Mouse (Mus musculus) layer of hippocampus, adult 9-11 months (tissue): ENCODE measurements around the gene Nsf.

Source experiments
- DNase-seq: peaks from one replicate; pipeline ENCODE4 v3.0.0; 2022

The Nsf gene

DNA sequence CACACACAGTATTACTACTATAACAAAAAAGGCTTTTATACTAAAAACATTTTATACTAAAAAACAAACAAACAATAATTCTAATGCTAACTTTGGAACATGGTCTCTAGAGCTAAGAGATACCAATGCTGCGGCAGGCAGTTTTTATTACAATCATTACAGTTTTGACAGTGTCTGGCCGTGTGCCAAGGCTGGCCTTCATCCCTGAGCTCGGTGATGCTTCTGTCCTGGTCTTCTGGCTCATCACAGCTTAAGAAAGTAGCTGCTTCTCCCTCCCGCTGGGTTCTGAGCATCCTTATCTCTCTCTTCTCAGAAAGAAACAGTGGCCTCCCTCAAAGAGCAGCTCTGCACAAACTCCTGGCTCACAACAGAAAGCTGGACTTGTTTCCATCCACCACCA lies 123.9 kb downstream of the Nsf start:
- no peak for DNase-seq

DNA sequence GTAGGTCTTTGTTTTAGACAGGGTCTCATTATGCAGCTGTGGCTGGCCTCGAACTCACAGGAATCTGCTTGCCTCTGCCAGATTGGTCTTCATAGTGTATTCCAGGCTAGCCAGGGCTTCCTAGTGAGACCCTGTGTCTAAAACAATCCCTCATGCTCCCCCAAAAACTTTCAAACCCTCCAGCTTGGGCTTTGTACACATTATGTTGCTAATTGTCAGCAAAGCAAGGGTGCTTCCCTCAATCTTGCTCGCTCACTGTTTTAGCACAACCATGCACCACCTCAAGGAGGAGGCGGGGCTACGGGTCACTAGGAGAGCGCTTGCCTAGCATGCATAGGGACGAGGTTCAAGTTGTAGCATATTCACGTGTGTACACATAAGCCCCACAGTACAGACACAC lies 125.0 kb downstream of the Nsf start:
- DNase-seq: no peak

DNA sequence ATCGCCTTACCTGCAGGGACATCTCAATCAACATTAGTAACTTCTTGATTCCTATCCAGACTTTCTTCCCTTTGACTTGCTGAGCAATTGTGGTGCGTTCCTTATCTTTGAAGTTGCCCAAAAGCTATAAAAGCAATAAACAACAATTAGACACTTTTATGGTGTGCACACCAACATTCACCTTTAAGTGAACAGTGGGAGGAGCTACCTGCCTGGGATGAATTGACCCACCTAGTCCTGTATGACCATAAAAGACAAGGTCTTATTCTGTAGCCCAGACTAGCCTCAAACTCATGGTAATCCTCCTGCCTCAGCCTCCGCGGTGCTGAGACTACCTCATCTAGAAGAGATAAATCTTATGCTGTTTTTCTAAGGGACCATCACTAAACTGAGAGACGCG lies 126.7 kb downstream of the Nsf start:
- DNase-seq: no peak

DNA sequence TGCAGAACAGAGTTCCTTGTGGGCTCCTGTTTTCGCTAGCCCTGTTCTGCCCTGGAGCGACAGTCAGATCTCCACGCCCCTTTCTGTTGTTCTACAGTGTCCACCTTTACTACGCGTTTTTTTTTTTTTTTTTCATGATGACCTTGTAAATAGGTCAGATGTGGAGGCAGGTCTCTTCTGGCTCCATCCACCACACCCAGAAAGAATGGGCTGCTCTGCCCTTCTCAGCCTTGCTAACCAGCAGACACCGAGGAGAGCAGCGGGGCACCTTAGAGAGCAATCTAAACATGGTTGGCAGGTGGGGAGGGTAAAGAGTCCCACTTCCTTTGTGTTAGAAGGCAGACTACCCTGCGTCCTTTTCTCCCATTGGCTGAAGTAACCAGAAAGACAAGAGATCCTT lies 137.1 kb downstream of the Nsf start:
- no peak for DNase-seq

DNA sequence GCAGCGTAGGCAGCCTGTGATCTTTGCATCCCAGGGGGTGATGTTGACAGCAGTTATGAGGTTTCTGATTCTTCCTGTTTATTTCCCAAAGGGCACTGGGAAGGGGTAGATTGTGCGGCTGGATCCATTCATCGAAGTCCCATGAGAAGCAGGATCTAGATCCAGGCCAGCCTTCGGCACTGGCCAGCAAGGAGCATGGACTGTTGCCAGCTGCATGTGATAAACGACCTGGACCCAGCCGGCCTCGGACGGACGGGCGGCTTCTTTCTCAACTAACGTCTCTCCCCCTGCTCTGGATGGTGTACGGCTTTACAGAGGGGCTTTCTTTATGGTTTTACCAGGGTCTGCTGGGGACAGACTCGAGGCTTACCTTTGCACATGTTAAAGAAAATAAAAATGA lies 137.9 kb downstream of the Nsf start:
- DNase-seq: no peak

DNA sequence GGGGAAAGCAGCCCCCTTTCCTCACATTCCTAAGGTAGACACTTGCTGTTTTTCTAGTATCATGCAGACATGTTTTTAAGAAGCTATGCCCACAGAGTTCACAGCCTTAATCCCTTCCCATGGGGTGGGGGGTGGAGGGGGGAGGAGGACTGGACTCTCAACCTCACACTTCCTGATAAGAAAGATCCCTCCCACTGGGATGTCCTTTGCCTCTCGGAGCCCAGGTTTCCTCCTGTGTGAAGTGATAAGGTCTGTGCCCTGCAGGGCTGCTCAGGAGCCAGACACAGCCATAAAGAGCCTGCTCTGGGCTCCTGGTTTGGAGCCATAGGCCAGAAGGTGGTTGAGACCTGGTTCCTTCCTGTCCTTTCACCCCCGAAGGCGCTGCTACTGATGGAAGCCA lies 139.0 kb downstream of the Nsf start:
- no peak for DNase-seq

DNA sequence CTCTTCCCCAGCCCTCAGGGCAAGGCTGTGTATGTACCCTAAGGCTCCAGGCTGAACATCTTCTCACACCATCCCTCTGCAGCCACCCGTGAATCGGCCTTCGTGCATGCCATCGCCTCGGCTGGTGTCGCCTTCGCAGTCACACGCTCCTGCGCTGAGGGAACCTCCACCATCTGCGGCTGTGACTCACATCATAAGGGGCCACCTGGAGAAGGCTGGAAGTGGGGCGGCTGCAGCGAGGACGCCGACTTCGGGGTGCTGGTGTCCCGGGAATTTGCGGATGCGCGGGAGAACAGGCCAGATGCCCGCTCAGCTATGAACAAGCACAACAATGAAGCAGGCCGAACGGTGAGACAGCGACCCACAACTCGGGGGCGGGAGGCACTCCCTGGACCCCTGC lies 142.6 kb downstream of the Nsf start:
- DNase-seq: peak; percentile 42

DNA sequence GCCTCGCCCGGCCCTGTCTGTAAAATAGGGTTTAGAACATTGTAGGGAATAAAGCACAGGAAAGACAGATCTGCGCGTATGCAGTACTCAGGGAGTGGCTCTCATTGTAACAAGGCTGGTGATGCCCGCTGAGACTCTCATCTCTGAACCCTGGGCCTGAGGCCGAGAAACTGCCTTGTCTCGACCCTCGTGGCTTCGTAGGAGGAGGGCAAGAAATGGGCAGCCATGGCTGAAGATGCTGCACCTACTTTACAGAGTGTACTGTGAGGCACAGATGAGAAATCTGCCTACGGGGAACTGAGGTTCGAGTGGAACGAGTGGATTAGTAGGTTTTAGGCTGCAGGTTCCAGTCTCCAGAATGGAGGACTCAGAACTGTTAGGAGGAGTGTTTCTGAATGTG lies 143.2 kb downstream of the Nsf start:
- DNase-seq: no peak

DNA sequence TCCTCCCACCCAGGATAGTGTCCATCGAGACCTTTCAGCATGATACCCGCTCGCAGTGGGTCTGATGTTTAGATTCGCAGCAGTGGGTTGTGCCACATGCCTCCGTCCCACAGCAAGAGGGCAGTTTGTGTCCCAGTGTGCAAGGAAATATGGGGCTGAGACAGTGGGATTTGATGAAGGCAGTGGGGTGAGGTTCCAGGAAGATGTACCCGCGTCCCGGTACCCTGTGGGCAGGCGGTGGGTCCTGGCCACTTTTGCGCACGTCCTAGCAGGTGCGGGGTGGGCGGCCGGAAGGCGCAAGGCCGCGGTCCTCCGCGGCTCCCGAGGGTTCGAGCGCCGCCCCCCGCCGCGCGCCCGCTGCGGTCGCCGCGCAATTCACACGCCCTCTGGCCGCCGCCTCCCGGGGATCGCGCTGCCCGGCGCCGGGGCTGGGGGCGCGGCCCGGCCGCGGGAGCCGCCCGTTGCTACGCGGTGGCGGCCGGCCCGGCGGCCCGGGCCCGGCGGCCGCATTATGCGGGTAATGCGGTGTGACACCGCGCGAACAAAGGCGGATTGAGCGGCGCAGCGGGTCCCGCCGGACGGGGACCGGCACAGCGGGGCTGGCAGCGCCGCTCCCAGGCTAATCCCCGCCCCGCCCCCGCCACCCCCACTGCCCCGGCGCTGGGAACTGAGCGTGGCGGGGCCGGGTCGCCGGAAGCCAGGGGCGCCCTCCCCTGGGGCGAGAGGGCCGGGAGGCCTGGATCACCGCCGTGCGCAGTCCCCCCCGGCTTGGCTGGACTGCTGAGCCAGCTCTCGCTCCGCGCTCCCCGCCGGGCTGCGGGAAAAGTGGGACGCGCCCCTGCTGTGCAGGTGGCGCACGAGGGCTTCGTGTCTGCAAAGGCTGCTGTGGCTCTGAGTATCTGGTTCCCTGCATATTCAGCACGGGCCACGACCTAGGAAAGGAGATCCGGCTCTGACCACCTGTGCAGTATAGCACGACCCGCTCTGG lies 144.0 kb downstream of the Nsf start:
- no peak for DNase-seq

DNA sequence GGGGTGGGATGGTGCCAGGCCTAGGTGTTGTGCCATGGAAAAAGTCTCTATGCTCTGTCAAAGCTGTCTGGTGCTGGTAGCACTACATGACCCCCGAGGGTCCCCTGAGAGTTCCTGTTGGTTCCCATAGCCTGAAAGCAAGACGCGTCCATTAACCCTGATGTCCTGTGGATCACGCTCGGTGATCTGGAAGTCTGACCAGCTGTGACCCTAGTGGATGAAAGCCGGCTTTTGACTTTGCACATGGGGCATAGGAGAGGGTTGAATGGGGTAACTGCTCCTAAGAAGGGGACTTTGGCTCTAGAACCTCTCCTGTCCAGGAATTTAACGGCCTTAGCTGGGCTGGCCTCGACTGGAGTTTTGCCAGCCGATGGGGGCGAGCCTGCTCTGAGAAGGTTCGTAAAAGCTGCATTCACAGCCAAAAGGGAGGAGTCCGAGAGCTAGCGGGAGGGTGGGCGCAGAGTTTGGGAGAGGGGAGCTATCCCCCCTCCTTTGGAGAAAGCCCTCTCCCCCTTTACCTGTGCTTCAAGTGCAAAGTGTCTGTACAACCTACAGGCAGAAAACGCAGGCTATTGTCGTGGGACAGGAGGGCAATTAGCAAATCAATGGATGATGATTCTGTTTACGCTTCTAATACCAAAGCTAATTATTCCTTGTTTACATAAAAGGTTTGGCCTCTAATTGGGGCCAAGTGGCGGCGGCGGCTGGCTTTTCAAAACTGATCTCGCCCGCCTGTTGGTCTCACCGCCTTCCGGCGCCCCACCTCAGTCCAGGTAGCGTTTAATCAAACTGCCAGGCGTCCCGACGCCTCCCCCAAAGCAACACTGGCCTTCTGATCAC lies 144.9 kb downstream of the Nsf start:
- no peak for DNase-seq

DNA sequence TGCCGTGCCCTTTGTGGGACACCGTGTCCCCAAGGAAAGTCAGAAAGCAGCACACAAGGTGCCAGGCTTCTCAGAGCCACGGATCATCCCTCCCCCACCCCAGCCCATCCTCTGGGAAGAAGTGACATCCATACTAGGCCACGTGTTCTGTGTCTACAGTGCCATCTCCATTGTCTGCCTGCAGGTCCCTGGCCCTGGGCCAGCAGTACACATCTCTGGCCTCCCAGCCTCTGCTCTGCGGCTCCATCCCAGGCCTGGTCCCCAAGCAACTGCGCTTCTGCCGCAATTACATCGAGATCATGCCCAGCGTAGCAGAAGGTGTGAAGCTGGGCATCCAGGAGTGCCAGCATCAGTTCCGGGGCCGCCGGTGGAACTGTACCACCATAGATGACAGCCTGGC lies 145.9 kb downstream of the Nsf start:
- DNase-seq: peak; percentile 64

DNA sequence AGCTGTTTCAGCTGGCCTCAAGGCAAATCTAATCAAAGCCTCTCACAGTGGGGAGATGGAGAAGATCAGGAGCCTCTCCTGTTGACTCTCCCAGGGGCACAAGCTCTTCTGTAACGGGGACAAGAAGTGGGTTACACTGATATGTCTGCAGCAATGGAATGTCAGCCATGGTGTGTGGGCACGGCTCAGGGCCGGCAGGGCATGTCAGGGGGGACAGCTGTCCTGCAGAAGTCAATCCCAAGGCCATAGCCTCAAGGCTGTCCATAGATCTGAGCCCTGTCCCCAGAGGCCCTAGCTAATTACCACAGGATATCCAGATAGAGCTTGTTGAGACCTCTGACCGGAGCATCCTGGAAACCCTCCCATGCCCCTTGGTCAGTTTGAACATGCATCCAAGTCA lies 149.1 kb downstream of the Nsf start:
- no peak for DNase-seq

DNA sequence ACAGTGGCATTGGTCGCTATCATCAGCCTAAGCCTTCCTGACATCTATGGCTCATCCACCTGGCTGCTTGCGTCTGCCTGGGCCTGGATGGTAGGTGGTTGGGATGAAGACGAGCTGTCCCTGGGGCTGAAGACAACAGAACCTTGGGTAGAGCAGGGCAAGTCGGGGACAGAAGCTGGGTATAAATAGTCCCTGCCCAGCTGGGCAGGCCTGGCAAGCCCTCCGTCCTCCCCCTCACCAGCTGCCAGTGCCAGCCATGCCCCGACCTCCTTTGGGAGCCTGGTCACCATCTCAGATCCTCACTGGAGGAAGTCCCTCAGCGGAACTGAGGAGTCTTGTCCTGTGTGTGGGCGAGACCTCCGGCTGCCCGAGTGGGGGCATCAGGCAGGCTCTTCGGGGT lies 149.7 kb downstream of the Nsf start:
- no peak for DNase-seq

DNA sequence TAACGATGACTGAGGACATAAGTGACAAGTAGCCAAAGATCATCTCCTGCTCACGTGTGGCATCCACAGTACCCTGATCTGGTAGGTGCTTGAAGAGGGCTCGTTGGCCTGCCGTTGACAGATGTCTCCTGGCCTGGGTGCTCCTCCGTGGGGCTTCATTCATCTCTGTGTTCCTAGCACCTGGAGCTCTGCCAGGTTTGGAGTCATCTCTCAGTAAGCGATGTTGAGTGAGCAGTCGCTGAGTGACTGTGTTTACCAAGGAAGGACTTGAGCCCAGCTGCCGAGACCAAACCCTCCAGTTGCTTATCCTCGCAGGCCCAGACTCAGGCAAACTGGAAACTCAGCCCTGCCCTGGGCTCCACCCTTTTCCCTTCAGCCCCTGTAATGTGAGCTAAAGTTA lies 152.7 kb downstream of the Nsf start:
- DNase-seq: no peak

DNA sequence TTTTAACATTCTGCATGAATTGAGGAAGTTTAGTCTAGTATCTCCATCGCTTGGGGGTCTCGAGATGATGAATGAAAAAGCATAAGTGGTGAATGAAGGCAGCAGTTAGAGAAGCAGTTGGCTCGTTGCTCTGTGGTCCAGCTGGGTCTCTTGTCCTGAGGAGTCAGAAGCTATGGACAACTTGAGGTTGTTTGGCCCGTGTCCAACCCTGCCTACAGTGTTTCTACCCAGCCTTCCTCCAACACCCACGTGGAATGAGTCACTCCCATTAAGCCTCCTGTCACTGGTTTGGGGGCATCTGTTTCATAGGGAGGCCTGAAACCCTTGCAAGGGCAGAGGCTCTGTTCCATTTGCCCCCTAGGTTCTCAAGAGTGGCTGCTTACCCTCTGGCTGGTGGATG lies 163.9 kb downstream of the Nsf start:
- DNase-seq: no peak

DNA sequence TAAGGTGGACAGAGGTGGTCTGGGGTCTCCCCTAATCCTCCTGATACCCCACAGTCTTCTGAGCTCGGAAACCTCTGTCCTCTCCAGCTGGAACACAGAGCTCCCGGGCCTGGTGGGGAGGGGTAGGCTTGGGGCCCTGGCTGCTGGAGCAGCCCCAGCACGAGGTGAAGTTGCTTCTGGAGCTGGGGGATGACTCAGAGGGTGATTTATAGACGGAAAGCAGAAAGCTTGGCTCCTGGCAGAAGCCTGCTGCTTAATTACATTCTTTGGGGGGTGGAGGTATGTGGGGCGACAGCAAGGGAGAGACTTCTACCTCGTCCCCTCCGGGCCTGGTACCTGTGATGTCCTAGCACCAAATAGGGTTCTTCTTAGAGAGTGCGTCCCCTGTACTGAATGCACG lies 173.7 kb downstream of the Nsf start:
- DNase-seq: no peak

DNA sequence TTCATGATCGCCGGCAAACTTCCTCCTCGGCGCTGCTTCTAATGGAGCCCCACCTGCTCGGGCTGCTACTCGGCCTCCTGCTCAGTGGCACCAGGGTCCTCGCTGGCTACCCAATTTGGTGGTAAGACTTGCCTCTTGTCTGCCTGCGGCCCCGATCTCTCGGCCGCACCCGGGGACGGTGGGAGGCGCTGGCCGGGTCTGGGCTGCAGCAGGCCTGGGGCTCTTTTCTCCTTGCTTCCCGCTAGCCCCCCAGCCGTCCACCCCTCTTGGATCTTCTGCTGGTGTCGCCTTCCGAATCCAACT lies 179.7 kb downstream of the Nsf start:
- DNase-seq: no peak

DNA sequence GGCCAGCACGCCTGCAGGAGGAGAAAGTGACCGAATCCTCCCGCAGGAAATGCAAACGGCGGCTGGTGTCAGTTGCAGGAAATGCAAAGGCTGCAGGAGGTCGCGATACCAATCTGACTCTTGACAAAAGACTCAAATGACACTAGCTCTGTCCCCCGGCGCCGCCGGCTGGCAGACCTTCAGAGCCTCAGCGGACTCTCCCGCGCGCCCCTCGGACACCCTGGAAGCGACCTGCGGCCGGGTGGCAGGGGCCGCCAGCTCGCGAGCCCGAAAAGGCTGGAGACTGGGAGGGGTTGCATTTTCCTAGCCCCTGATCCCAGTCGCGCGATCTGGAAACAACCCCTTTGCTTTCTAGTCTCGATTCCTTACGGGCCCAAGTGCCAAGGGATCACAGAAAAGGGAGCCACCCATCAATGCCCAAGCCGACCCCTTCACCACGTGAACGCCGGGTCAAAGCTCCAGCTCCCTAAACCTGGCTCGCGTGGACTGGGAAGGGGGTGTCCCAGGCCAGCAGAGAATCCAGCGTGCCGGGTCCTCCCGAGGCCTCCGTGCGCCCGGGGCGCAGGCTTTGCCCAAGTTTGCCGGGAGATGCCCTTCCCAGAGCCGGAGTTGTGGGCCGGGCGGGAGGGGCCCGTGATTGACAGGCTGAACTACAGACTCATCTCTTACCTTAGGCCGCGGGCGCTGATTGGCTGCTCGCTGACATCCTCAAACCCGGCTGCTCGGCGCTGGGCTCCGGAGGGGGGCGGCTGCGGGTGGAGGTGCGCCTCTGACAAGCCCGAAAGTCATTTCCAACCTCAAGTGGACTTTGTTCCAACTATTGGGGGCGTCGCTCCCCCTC lies 180.2 kb downstream of the Nsf start, which contains the start of gene Wnt3:
Gene Wnt3 (plus strand): TSS at position 764 of the 841 bp plus-strand sequence.
- no peak for DNase-seq

DNA sequence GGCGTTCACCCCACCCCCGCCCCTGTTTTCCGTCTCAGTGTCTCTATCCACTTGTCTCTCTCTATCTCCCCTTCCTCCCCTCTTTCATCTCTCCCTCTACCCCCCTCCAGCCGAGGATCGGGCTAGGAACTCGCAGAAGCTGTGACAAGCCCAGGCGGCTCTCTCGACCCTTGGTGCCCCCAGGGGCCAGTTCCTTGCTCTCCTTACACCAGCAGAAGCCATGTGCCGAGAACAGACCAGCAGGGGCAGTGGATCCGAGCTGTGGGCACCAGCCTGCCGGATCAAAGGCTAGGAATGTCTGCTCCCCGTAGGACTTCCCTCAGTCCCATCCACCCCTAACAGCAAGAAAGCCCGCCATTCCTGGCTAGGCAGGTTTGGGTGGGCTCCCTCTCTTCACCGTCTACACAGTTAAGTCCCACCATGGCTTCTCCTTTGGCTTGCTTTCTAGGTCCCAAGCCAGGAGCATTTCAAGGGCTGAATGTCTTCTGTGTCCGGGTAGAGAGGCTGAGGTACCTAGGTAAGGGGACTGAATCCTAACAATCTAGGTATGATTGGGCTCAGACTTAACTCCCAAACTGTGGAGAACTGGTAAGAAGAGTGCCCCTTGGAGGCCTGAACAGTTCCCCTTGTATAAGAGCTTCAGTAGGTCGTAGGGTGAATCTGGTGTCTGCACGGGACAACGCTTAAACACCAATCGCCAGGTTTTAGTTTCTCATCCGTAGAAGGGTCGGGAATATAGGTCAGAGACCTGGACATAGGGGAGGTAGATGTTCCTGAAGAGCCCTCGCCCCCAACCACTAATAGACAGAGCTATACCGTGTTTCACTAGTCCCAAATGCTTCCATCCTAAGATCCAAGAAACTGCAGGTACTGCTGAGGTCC lies 181.1 kb downstream of the Nsf start:
- DNase-seq: no peak
